Mouse (Mus musculus) brain, embryonic 14.5 days (tissue): ENCODE results near the gene Ccdc71.

ENCODE experiments used
- CTCF ChIP-seq: fragments of 200-500 bp; IDR thresholded peaks from 2 replicates; pipeline ENCODE4 v1.5.1; 2012; ENCODE audit warnings: inconsistent platforms, mild to moderate bottlenecking, moderate library complexity, borderline replicate concordance; ENCODE audit not compliant: insufficient read depth, insufficient read length; ENCODE audit errors: extremely low read depth
- POLR2A ChIP-seq: fragments of 200-500 bp; IDR thresholded peaks from 2 replicates; pipeline ENCODE4 v1.6.1; 2012; ENCODE audit warnings: mild to moderate bottlenecking, inconsistent platforms, borderline replicate concordance; ENCODE audit not compliant: poor library complexity, insufficient read depth, insufficient read length, severe bottlenecking; ENCODE audit errors: extremely low read depth

DNA sequence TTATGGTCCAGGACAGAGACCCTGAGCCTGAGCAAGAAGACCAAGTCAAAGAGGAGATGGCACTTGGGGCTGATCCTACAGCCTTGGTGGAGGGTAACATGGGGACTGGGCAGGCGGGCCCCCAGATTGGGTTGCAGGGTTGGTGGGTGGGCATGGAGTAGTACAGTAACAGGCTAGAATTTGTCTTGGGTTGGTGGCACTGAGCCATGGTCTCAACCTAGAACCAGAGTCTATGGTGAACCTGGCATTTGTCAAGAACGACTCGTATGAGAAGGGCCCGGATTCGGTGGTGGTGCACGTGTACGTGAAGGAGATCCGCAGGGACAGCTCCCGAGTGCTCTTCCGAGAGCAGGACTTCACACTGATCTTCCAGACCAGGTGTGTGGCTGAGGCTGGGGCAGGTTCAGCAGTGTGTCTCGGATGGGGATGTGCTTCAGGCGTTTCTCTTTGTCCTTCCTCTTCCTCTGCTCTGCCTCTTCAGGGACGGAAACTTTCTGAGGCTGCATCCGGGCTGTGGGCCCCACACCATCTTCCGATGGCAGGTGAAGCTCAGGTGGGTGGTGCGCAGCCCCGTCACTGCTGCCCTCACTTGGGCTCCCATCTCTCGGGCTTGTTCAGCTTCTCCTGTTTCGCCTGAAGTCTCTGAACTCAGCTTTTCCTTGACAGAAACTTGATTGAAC is 34.0 kb downstream of the Ccdc71 start:
- TF ChIP-seq POLR2A = no peak
- no peak for TF ChIP-seq CTCF
